Mouse (Mus musculus) intestine, postnatal 0 days (tissue): ENCODE data around the gene Magi1. TPM values are rescaled to one million over a fixed set of nuclear protein-coding genes. Genes with fewer than 3 reads are reported as not detected.

Experiments used
- ATAC-seq: fragments of 200-750 bp; cut with Nextera tagmentation; 2 replicates; pipeline ENCODE4 v1.8.0; 2017; ENCODE audit warnings: mild to moderate bottlenecking, moderate TSS enrichment, moderate library complexity
- H3K27ac ChIP-seq: fragments of 300-500 bp; sonication (generic); 2 replicates; pipeline ENCODE4 v1.5.1; 2014; ENCODE audit warnings: mild to moderate bottlenecking, low read depth, low read length, moderate library complexity
- H3K27me3 ChIP-seq: fragments of 300-500 bp; sonication (generic); replicated peaks from 2 replicates; pipeline ENCODE4 v1.6.1; 2014; ENCODE audit warnings: low read length, mixed read lengths; ENCODE audit not compliant: control insufficient read depth, insufficient read depth
- H3K36me3 ChIP-seq: fragments of 300-500 bp; sonication (generic); 2 replicates; pipeline ENCODE4 v1.6.1; 2014; ENCODE audit warnings: mild to moderate bottlenecking, moderate library complexity; ENCODE audit not compliant: control insufficient read depth, insufficient read depth
- H3K4me1 ChIP-seq: fragments of 300-500 bp; sonication (generic); replicated peaks from 2 replicates; pipeline ENCODE4 v1.6.1; 2014; ENCODE audit warnings: antibody characterized with exemption, low read length, mixed read lengths; ENCODE audit not compliant: control insufficient read depth, insufficient read depth
- H3K4me2 ChIP-seq: fragments of 300-500 bp; sonication (generic); replicated peaks from 2 replicates; pipeline ENCODE4 v1.6.1; 2014; ENCODE audit warnings: low read depth, mild to moderate bottlenecking, moderate library complexity
- H3K4me3 ChIP-seq: fragments of 300-500 bp; sonication (generic); 2 replicates; pipeline ENCODE4 v1.5.1; 2014; ENCODE audit warnings: low read depth, low read length
- H3K9ac ChIP-seq: fragments of 300-500 bp; sonication (generic); 2 replicates; pipeline ENCODE4 v1.6.1; 2014; ENCODE audit warnings: mild to moderate bottlenecking, low read depth, low read length
- H3K9me3 ChIP-seq: fragments of 300-500 bp; sonication (generic); 2 replicates; pipeline ENCODE4 v1.6.1; 2016; ENCODE audit warnings: mixed run types; ENCODE audit not compliant: control insufficient read depth
- CTCF ChIP-seq: sonication (generic); IDR thresholded peaks from 2 replicates; pipeline ENCODE4 v1.5.1; 2016; ENCODE audit warnings: low read depth, mild to moderate bottlenecking, control low read depth, antibody characterized with exemption, moderate library complexity
- WGBS: fragments of 180-500 bp; shearing (Covaris S2); extraction: QIAGEN DNeasy Blood & Tissue Kit; methylation state at CpG from one replicate; pipeline ENCODE4 v1.1.7; 2014; 5-methylcytosine and 5-hydroxymethylcytosine counted together
- polyA plus RNA-seq: library from polyadenylated mRNA; unstranded; fragments of >200 nt; fragmentation: Nextera tagmentation; extraction: Ambion mirVana; gene quantifications from 2 replicates; pipeline ENCODE4 v1.2.1, GENCODE M21; 2015

Magi1 gene
- polyA plus RNA-seq, 1 experiment from 2014 or later: 4.2 TPM

GRCm38 (mm10) chr6:93627200-93627599 is 656.5 kb downstream of the Magi1 start:
- Histone ChIP-seq H3K4me3 (no peak overlapping the region), H3K27ac (no peak overlapping the region), H3K4me1 (no peaks in the 10 kb centered on the region), H3K4me2 (no peak overlapping the region), H3K27me3 (no peaks in the 10 kb centered on the region), H3K36me3 (no peaks in the 10 kb centered on the region), H3K9me3 (no peaks in the 10 kb centered on the region), H3K9ac (no peak overlapping the region)
- ATAC-seq: no peak
- WGBS: 85% methylated on average over 5 of the region's 5 CpGs
- no peak for TF ChIP-seq CTCF

Other genes starting within 250 kb of the Magi1 start
- 6.1 and 7.7 TPM in 2 replicates for gene Slc25a26, start 216.4 kb upstream of the Magi1 start, polyA plus RNA-seq